Mouse (Mus musculus): ENCODE measurements around the gene Zfp42. TPM values are rescaled to one million over a fixed set of nuclear protein-coding genes. Genes with fewer than 3 reads are reported as not detected.

Gene Zfp42
- polyA plus RNA-seq (2014; fragmentation: Illumina TruSeq; extraction: RNeasy Lipid Tissue Mini Kit (QIAGEN cat#74804)): not detected

DNA sequence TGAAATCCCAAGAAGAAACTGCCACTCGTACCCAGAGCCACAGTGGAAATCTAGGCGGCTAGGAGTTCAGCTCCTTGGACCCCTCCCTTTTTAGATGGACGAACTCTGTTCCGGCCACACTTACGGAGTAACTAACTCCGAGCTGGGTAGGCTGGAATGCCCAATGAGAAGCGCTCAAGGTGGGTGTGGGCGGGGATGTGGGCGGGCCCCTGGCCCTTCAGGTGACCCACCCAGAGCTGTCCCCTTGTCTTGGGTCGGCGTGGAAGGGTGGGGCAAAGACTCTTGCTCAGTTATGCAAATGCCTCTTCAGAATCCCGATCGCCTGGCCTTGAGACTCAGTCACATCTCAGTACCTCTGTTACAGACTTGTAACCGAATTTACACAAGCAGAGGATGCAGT lies at the start of gene Zfp42:
TSS of gene Zfp42 (minus strand) at position 85 of the 400 bp plus-strand sequence.

Other genes starting within 250 kb of the Zfp42 start
- not detected for gene Triml1, start 165.5 kb downstream of the Zfp42 start, polyA plus RNA-seq (2014; fragmentation: Illumina TruSeq; extraction: RNeasy Lipid Tissue Mini Kit (QIAGEN cat#74804))
- not detected for gene Triml2, start 126.4 kb downstream of the Zfp42 start, polyA plus RNA-seq (2014; fragmentation: Illumina TruSeq; extraction: RNeasy Lipid Tissue Mini Kit (QIAGEN cat#74804))
- gene Adam26b, start 221.1 kb upstream of the Zfp42 start, polyA plus RNA-seq (2014; fragmentation: Illumina TruSeq; extraction: RNeasy Lipid Tissue Mini Kit (QIAGEN cat#74804)): not detected